ENCODE assay signal across 11 mouse cellular contexts in the genomic region with DNA sequence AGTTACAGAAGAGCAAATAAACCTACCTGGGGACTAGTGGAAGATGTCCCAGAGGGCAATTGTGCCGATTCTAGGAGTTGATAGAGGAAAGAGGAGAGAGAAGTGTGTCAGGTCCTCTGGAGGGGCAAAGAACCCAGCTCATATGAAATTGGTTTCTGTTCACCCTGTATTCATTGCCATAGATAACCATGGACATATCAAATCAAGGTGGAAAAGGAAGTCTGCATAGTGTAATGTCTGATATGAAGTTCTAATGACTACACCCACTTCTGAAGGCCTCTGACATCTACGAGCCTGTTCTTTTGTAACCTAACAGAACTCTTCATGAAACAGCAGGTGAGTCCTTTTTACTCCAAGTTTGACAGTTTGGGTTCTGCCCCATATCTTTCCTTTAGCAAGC. TPM values are rescaled to one million over a fixed set of nuclear protein-coding genes. Genes with fewer than 3 reads are reported as not detected.
DNase-seq lines count a peak whose midpoint lies in the region; ATAC-seq and TF ChIP-seq lines count a peak whose summit lies in the region.
"Had no signal": no experiment of that assay in that cellular context is flagged by ENCODE, and none has a peak within 500 bp of the region (broad histone marks: within the 10 kb centered on the region; RNA-seq: fewer than 3 reads in every experiment).

No protein-coding gene starts in this region.

- H3K9ac ChIP-seq in kidney, embryonic 14.5 days (ENCODE audit: low read depth, low read length): no peak overlapping the region
- H3K9ac ChIP-seq in intestine, embryonic 14.5 days (ENCODE audit: low read length): no peak overlapping the region
- peak overlapping the region; percentile 95; the same call in 1 of the 2 replicates for H3K9ac ChIP-seq in liver, postnatal 0 days (replicated peaks)
- H3K9ac ChIP-seq: hindbrain, embryonic 15.5 days; neural tube, embryonic 12.5 days had no signal

- 87% methylated on average over 2 of the region's 2 CpGs for WGBS in kidney, embryonic 14.5 days
- 93% methylated on average over 2 of the region's 2 CpGs for WGBS in embryonic facial prominence, embryonic 10.5 days
- WGBS in intestine, embryonic 14.5 days: 84% methylated on average over 2 of the region's 2 CpGs
- WGBS in liver, postnatal 0 days (ENCODE audit: insufficient replicate concordance): 49% methylated on average over 2 of the region's 2 CpGs

- TF ChIP-seq CTCF in liver, postnatal 0 days (IDR thresholded peaks at IDR 0.05; ENCODE audit: low read depth): no peak

- no peaks in the 10 kb centered on the region for H3K27me3 ChIP-seq in kidney, embryonic 14.5 days (ENCODE audit: control insufficient read depth, insufficient read depth, low read length)
- H3K27me3 ChIP-seq in embryonic facial prominence, embryonic 10.5 days (replicated peaks; ENCODE audit: low read depth, poor library complexity, severe bottlenecking): no peaks in the 10 kb centered on the region
- no peaks in the 10 kb centered on the region for H3K27me3 ChIP-seq in intestine, embryonic 14.5 days (replicated peaks; ENCODE audit: control insufficient read depth, insufficient read depth, low read length)
- no peaks in the 10 kb centered on the region for H3K27me3 ChIP-seq in liver, postnatal 0 days (ENCODE audit: insufficient read depth, low read length)
- H3K27me3 ChIP-seq: hindbrain, embryonic 15.5 days; megakaryocyte, embryonic 14.5 days; neural tube, embryonic 12.5 days had no signal

- no peaks in the 10 kb centered on the region for H3K9me3 ChIP-seq in kidney, embryonic 14.5 days (ENCODE audit: control insufficient read depth, low read length)
- H3K9me3 ChIP-seq in embryonic facial prominence, embryonic 10.5 days: no peaks in the 10 kb centered on the region
- H3K9me3 ChIP-seq in intestine, embryonic 14.5 days (ENCODE audit: control insufficient read depth, low read length): no peaks in the 10 kb centered on the region
- no peaks in the 10 kb centered on the region for H3K9me3 ChIP-seq in liver, postnatal 0 days (ENCODE audit: low read length)
- H3K9me3 ChIP-seq: hindbrain, embryonic 15.5 days; megakaryocyte, embryonic 14.5 days; neural tube, embryonic 12.5 days had no signal

- no peak for DNase-seq in kidney, postnatal 4 days
- no peak for DNase-seq in embryonic facial prominence, embryonic 10.5 days (ENCODE audit: low spot score)
- no peak for DNase-seq in intestine, embryonic 14.5 days (ENCODE audit: low spot score)
- no peak for DNase-seq in liver, postnatal 0 days
- no peak for DNase-seq in spleen, postnatal 36 days (ENCODE audit: low spot score in 2 of 2)
- DNase-seq: cerebellum, postnatal 14 days had no signal

- H3K36me3 ChIP-seq in kidney, embryonic 14.5 days (ENCODE audit: control insufficient read depth, insufficient read depth, low read length): no peaks in the 10 kb centered on the region; the same call in 1 of the 2 replicates
- H3K36me3 ChIP-seq in embryonic facial prominence, embryonic 10.5 days (replicated peaks): peaks cover 4% of the 10 kb centered on the region; the same call in 1 of the 2 replicates
- H3K36me3 ChIP-seq in intestine, embryonic 14.5 days (ENCODE audit: control insufficient read depth, insufficient read depth, low read length): peaks cover 7% of the 10 kb centered on the region; the same call in 1 of the 2 replicates
- no peaks in the 10 kb centered on the region for H3K36me3 ChIP-seq in liver, postnatal 0 days (replicated peaks; ENCODE audit: insufficient read depth, low read length)
- H3K36me3 ChIP-seq: hindbrain, embryonic 15.5 days; neural tube, embryonic 12.5 days had no signal

- peaks cover 20% of the 10 kb centered on the region for H3K4me1 ChIP-seq in kidney, embryonic 14.5 days (ENCODE audit: control insufficient read depth, insufficient read depth, low read length)
- peaks cover 35% of the 10 kb centered on the region for H3K4me1 ChIP-seq in embryonic facial prominence, embryonic 10.5 days
- peaks cover 32% of the 10 kb centered on the region for H3K4me1 ChIP-seq in intestine, embryonic 14.5 days (replicated peaks; ENCODE audit: control insufficient read depth, insufficient read depth, low read length)
- peaks cover 28% of the 10 kb centered on the region for H3K4me1 ChIP-seq in liver, postnatal 0 days (ENCODE audit: insufficient read depth)

- no peak overlapping the region for H3K4me3 ChIP-seq in kidney, embryonic 14.5 days (ENCODE audit: low read length)
- no peak overlapping the region; the same call in 1 of the 2 replicates for H3K4me3 ChIP-seq in embryonic facial prominence, embryonic 10.5 days
- no peak overlapping the region for H3K4me3 ChIP-seq in intestine, embryonic 14.5 days (ENCODE audit: low read depth, low read length)
- H3K4me3 ChIP-seq in liver, postnatal 0 days (ENCODE audit: low read depth, low read length): no peak overlapping the region
- H3K4me3 ChIP-seq: hindbrain, embryonic 15.5 days; neural tube, embryonic 12.5 days had no signal

- 0 out of 2 replicates have a peak, but pooled peaks have one; percentile 28 for TF ChIP-seq EP300 in liver, postnatal 0 days (IDR thresholded peaks at IDR 0.05; ENCODE audit: low read depth)

- no peak overlapping the region for H3K4me2 ChIP-seq in kidney, embryonic 14.5 days (replicated peaks; ENCODE audit: low read depth, low read length)
- H3K4me2 ChIP-seq in intestine, embryonic 14.5 days (ENCODE audit: low read length): 0 out of 2 replicates have a peak overlapping the region, but pooled peaks have one; percentile 0
- peak overlapping the region; percentile 85 for H3K4me2 ChIP-seq in liver, postnatal 0 days (ENCODE audit: low read depth, low read length)

- H3K27ac ChIP-seq in kidney, embryonic 14.5 days (ENCODE audit: low read depth, low read length): peak overlapping the region; percentile 100; the same call in 1 of the 2 replicates
- H3K27ac ChIP-seq in embryonic facial prominence, embryonic 10.5 days (replicated peaks): peak overlapping the region; percentile 100
- H3K27ac ChIP-seq in intestine, embryonic 14.5 days (ENCODE audit: low read depth): peak overlapping the region; percentile 100
- peak overlapping the region; percentile 99 for H3K27ac ChIP-seq in liver, postnatal 0 days (ENCODE audit: low read depth)
- H3K27ac ChIP-seq: neural tube, embryonic 12.5 days had no signal

- no peak for ATAC-seq in kidney, embryonic 14.5 days (ENCODE audit: low FRiP score, low TSS enrichment)
- no peak for ATAC-seq in intestine, embryonic 14.5 days (replicated peaks; ENCODE audit: low FRiP score, low TSS enrichment, low read depth)
- no peak for ATAC-seq in liver, postnatal 0 days
- ATAC-seq in erythroid progenitor cell, adult 5-6 weeks (replicated peaks; ENCODE audit: low FRiP score, poor library complexity, severe bottlenecking): no peak

RNA-seq across cellular contexts. Expression of gene Myl12a, which starts 1.0 kb away (rescaled TPM):
- polyA plus RNA-seq in kidney, embryonic 14.5 days (2014; fragmentation: Nextera tagmentation; extraction: Ambion mirVana): 648 and 687 TPM in 2 replicates
- polyA plus RNA-seq in embryonic facial prominence, embryonic 10.5 days (2016; fragmentation: Nextera tagmentation; extraction: Ambion mirVana): 439 and 451 TPM in 2 replicates
- 536 and 581 TPM in 2 replicates for polyA plus RNA-seq in intestine, embryonic 14.5 days (2014; fragmentation: Nextera tagmentation; extraction: Ambion mirVana)
- 195 and 199 TPM in 2 replicates for polyA plus RNA-seq in liver, postnatal 0 days (2015; fragmentation: Nextera tagmentation; extraction: Ambion mirVana)
- total RNA-seq in erythroid progenitor cell, adult 5-6 weeks (2015; ENCODE audit: low replicate concordance): 108 and 111 TPM in 2 replicates
- 28.0 and 45.2 TPM in 2 replicates for total RNA-seq in erythroid progenitor cell, adult 5-6 weeks (2017; ENCODE audit: low replicate concordance)

RNA-seq across cellular contexts. Expression of gene Myom1, which starts 1.3 kb away (rescaled TPM):
- 3.0 and 3.6 TPM in 2 replicates for polyA plus RNA-seq in kidney, embryonic 14.5 days (2014; fragmentation: Nextera tagmentation; extraction: Ambion mirVana)
- polyA plus RNA-seq in embryonic facial prominence, embryonic 10.5 days (2016; fragmentation: Nextera tagmentation; extraction: Ambion mirVana): 2.5 and 3.4 TPM in 2 replicates
- polyA plus RNA-seq in intestine, embryonic 14.5 days (2014; fragmentation: Nextera tagmentation; extraction: Ambion mirVana): 18.5 and 20.1 TPM in 2 replicates
- 2.1 and 4.4 TPM in 2 replicates for polyA plus RNA-seq in liver, postnatal 0 days (2015; fragmentation: Nextera tagmentation; extraction: Ambion mirVana)
- 0.42 TPM in 1 of 2 replicates, not detected in the other for total RNA-seq in erythroid progenitor cell, adult 5-6 weeks (2015; ENCODE audit: low replicate concordance)
- 2.1 TPM in 1 of 2 replicates, not detected in the other for total RNA-seq in erythroid progenitor cell, adult 5-6 weeks (2017; ENCODE audit: low replicate concordance)
